Mouse (Mus musculus) mouse embryonic stem cell (cell line): ENCODE measurements around the gene Gm5155.
"Not testable (repeated sequence)": the region's sequence is repeated elsewhere in the genome, so short reads cannot be mapped to it uniquely, and the experiment has no call there.

Experiments
- in situ Hi-C, 2 experiments: fragments of 300-500 bp; cut with MboI; formaldehyde crosslinking; loops; 1 replicate in 1 of 2; 3 replicates in 1 of 2; pipeline ENCODE4 v1.14.3; 2019 to 2020; ENCODE audit warnings: low sequenced_read_pairs in 2 of 2, low pct_unique_long_range_greater_than_20kb in 1 of 2, mixed read lengths in 1 of 2; ENCODE audit not compliant: unreplicated experiment in 1 of 2

Gene Gm5155

DNA sequence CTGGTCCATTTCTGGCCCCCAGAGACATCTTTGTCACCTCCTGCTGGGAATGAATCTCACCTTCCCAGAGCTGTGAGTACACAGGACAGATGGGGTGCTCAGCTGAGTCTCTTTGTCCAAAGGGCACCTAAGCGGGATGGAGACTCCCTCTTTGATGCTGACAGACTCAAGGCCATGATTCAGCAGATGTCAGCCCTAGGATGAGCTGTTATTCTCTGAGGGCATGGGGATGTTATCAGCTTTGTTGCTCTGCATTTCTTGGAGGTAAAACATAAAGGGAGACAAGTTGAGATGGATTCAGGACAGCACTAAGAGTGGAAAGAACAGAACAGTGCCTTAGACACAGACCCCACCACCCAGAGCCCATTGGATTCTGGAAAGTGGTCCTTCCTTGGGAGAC is at the start of gene Gm5155:
Gene Gm5155 (plus strand): TSS at position 301 of the 400 bp plus-strand sequence.
- in situ Hi-C loops, result no loop called here

DNA sequence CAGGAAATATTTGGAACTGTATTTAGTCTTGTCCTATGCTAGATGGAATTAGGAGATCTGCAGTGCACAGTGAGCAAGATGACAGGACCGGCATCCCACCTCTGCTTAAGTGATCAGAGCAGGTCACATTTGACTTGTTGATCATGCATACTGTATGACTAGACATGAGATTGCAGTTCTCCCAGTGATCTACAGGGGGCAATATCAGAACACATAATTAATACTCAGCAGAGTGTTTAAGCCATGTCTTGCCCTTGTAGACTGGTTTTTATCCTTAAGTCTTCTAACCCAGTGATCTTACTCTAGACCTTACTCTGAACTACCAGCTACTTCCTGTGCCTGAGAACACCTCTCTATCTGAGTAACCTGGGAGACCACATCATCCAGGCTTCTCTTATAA is 791 bp upstream of the Gm5155 start:
- in situ Hi-C loops, result no loop called here

DNA sequence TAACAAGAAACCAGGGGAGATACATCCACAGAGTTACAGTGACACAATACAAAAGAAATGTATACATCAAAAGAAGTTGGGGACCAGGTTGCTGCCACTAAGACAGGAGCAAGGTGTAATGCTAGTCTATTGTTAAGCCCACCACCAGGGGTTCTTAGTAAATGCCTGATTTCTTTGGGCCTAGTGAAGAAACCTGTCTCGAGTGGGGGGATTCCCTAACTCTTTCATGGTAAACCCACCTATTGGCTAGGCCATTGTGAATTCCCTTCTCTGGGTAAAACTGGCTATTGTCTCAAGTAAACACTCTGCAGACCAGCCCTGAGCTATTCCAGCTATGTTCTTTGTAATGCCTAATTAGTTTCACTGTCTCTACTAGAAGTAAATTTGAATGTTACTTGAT is 23.8 kb downstream of the Gm5155 start:
- in situ Hi-C loops, result not testable (repeated sequence)

DNA sequence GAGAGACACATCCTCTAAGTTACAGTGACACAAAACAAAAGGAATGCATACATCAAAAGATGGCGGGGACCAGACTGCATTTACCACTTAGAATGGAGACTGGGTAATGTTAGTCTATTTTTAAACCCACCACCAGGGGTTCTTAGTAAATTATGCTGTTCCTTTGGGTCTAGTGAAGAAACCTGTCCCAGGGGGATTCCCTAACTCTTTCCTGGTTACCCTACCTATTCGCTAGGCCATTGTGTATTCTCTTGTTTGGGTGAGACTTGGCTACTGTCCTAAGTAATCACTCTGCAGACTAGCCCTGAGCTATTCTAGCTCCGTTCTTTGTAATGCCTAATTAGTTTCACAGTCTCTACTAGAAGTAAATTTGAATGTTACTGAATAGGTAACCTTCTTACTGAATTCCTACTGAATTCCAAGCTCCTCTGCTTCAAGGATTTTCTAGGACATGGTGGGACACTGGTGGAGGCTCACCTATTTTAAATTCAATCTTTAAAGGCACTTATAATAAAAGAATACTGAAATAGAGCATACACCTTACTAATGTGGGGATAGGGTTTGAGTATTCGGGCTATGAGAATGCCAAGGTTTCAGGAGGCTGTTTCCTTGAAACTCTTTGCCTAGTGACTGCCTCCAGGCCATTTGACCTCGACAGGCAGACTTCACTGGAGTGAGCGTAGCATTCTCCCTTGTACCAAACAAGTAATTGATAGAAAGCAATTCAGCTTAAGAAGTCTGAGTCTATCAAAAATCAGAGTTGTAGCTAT is 31.8 kb downstream of the Gm5155 start:
- in situ Hi-C loops, result no loop called here
